Mouse (Mus musculus) myocyte (in vitro differentiated cells): Measurements from ENCODE around the gene Lysmd4. TPM values are rescaled to one million over a fixed set of nuclear protein-coding genes. Genes with fewer than 3 reads are reported as not detected.

ENCODE experiments used
- H3K27me3 ChIP-seq: one replicate; pipeline ENCODE4 v1.6.1; 2011; ENCODE audit not compliant: control insufficient read depth, insufficient read depth, insufficient read length
- H3K36me3 ChIP-seq: one replicate; pipeline ENCODE4 v1.6.1; 2011; ENCODE audit not compliant: control insufficient read depth, insufficient read depth
- H3K4me2 ChIP-seq: one replicate; pipeline ENCODE4 v1.6.1; 2011; ENCODE audit warnings: low read depth, control low read depth
- H3K4me3 ChIP-seq: one replicate; pipeline ENCODE4 v1.5.1; 2011; ENCODE audit warnings: mild to moderate bottlenecking, control low read depth, moderate library complexity
- H3K79me2 ChIP-seq: one replicate; pipeline ENCODE4 v1.6.1; 2011; ENCODE audit not compliant: control insufficient read depth, insufficient read depth
- H3ac ChIP-seq: one replicate; pipeline ENCODE4 v1.6.1; 2011; ENCODE audit not compliant: control insufficient read depth, insufficient read length
- CEBPB ChIP-seq: IDR thresholded peaks from 2 replicates; pipeline ENCODE4 v1.6.1; 2011; ENCODE audit warnings: mild to moderate bottlenecking, moderate library complexity; ENCODE audit not compliant: poor library complexity, insufficient read depth, severe bottlenecking
- E2F4 ChIP-seq: IDR thresholded peaks from one replicate; pipeline ENCODE4 v1.6.1; 2011; ENCODE audit warnings: mild to moderate bottlenecking, control low read depth, moderate library complexity; ENCODE audit not compliant: insufficient read depth
- MAX ChIP-seq: IDR thresholded peaks from one replicate; pipeline ENCODE4 v1.6.1; 2011; ENCODE audit warnings: low read depth, mild to moderate bottlenecking, control low read depth
- MYOD1 ChIP-seq, 3 experiments: IDR thresholded peaks; one replicate each; pipeline ENCODE4 v1.6.1; 2011; ENCODE audit warnings: control low read depth in 2 of 3, low read depth in 2 of 3, mild to moderate bottlenecking in 2 of 3, moderate library complexity in 1 of 3; ENCODE audit not compliant: insufficient read length in 2 of 3, control insufficient read depth in 1 of 3
- MYOG ChIP-seq, 3 experiments: IDR thresholded peaks; one replicate each; pipeline ENCODE4 v1.6.1; 2011; ENCODE audit warnings: control low read depth in 2 of 3, low read depth in 2 of 3, mild to moderate bottlenecking in 2 of 3; ENCODE audit not compliant: insufficient read length in 2 of 3, control insufficient read depth in 1 of 3, insufficient read depth in 1 of 3
- POLR2A ChIP-seq: IDR thresholded peaks from one replicate; pipeline ENCODE4 v1.6.1; 2011; ENCODE audit warnings: low read depth, mild to moderate bottlenecking, control low read depth, moderate library complexity; ENCODE audit not compliant: insufficient read length
- POLR2AphosphoS2 ChIP-seq: IDR thresholded peaks from one replicate; pipeline ENCODE4 v1.6.1; 2011; ENCODE audit warnings: low read depth, control low read depth; ENCODE audit not compliant: insufficient read length
- REST ChIP-seq: IDR thresholded peaks from one replicate; pipeline ENCODE4 v1.6.1; 2011; ENCODE audit warnings: mild to moderate bottlenecking, control low read depth, moderate library complexity; ENCODE audit not compliant: insufficient read depth, insufficient read length
- SRF ChIP-seq: IDR thresholded peaks from one replicate; pipeline ENCODE4 v1.6.1; 2011; ENCODE audit warnings: low read depth; ENCODE audit not compliant: control insufficient read depth, insufficient read length
- TCF12 ChIP-seq: IDR thresholded peaks from one replicate; pipeline ENCODE4 v1.6.1; 2011; ENCODE audit warnings: mild to moderate bottlenecking, control low read depth; ENCODE audit not compliant: poor library complexity, insufficient read depth, severe bottlenecking
- TCF3 ChIP-seq: IDR thresholded peaks from one replicate; pipeline ENCODE4 v1.6.1; 2011; ENCODE audit warnings: low read depth, control low read depth; ENCODE audit not compliant: insufficient read length
- USF1 ChIP-seq: IDR thresholded peaks from one replicate; pipeline ENCODE4 v1.6.1; 2011; ENCODE audit warnings: low read depth, mild to moderate bottlenecking, control low read depth, moderate library complexity
- polyA plus RNA-seq: library from polyadenylated mRNA; unstranded; fragments of >200 nt; fragmentation: generic; extraction: Trizol; gene quantifications from one replicate; pipeline ENCODE4 v1.2.1, GENCODE M21; 2012; ENCODE audit warnings: missing spikeins

Lysmd4 gene
- polyA plus RNA-seq, 1 experiment, result 7.7 TPM

- peak overlapping the region; percentile 34 for H3K4me2 ChIP-seq
- peaks cover 25% of the 10 kb centered on the region for H3K36me3 ChIP-seq
- no peak overlapping the region for H3ac ChIP-seq
- H3K27me3 ChIP-seq, result no peaks in the 10 kb centered on the region
- no peak for TF ChIP-seq REST
- peak; percentile 9 for TF ChIP-seq POLR2A
- no peak for TF ChIP-seq TCF12
- no peak for TF ChIP-seq E2F4
- H3K4me3 ChIP-seq, result no peak overlapping the region
- H3K79me2 ChIP-seq, result peaks cover 86% of the 10 kb centered on the region
Measured at GRCm38 (mm10) chr7:67287456-67287855, 65.1 kb downstream of the Lysmd4 start.

- Histone ChIP-seq H3K4me2 (no peak overlapping the region), H3K36me3 (peaks cover 31% of the 10 kb centered on the region), H3K4me3 (no peak overlapping the region), H3K79me2 (peaks cover 72% of the 10 kb centered on the region), H3ac (no peak overlapping the region), H3K27me3 (no peaks in the 10 kb centered on the region)
- TF ChIP-seq MYOG (IDR thresholded peaks at IDR 0.05; ENCODE audit: control insufficient read depth in 1 of 3, insufficient read depth in 1 of 3, insufficient read length in 2 of 3, low read depth in 2 of 3) (no peak), CEBPB (no peak), TCF12 (no peak), MYOD1 (IDR thresholded peaks at IDR 0.05; ENCODE audit: control insufficient read depth in 1 of 3, insufficient read length in 2 of 3, low read depth in 2 of 3) (no peak), SRF (no peak), USF1 (no peak), REST (no peak), POLR2A (no peak), POLR2AphosphoS2 (no peak), E2F4 (no peak), TCF3 (no peak), MAX (no peak)
Measured at GRCm38 (mm10) chr7:67291356-67291755, 69.0 kb downstream of the Lysmd4 start.

GRCm38 (mm10) chr7:67296419-67296818 is 74.1 kb downstream of the Lysmd4 start:
- Histone ChIP-seq H3K27me3 (no peaks in the 10 kb centered on the region), H3K79me2 (peaks cover 40% of the 10 kb centered on the region), H3ac (no peak overlapping the region), H3K4me2 (no peak overlapping the region), H3K4me3 (no peak overlapping the region), H3K36me3 (peaks cover 20% of the 10 kb centered on the region)
- TF ChIP-seq REST (no peak), MYOG (IDR thresholded peaks at IDR 0.05; ENCODE audit: control insufficient read depth in 1 of 3, insufficient read depth in 1 of 3, insufficient read length in 2 of 3, low read depth in 2 of 3) (no peak), TCF3 (no peak), MYOD1 (IDR thresholded peaks at IDR 0.05; ENCODE audit: control insufficient read depth in 1 of 3, insufficient read length in 2 of 3, low read depth in 2 of 3) (no peak), MAX (no peak), E2F4 (no peak), POLR2A (no peak), SRF (no peak), POLR2AphosphoS2 (no peak), CEBPB (no peak), USF1 (no peak), TCF12 (no peak)

GRCm38 (mm10) chr7:67304937-67305336 is 82.6 kb downstream of the Lysmd4 start:
- Histone ChIP-seq H3K4me2 (no peak overlapping the region), H3ac (no peak overlapping the region), H3K79me2 (peaks cover 56% of the 10 kb centered on the region), H3K36me3 (peaks cover 10% of the 10 kb centered on the region), H3K27me3 (no peaks in the 10 kb centered on the region), H3K4me3 (no peak overlapping the region)
- TF ChIP-seq TCF12 (no peak), E2F4 (no peak), USF1 (no peak), TCF3 (no peak), REST (no peak), POLR2AphosphoS2 (no peak), CEBPB (no peak), POLR2A (no peak), MYOG (IDR thresholded peaks at IDR 0.05; ENCODE audit: control insufficient read depth in 1 of 3, insufficient read depth in 1 of 3, insufficient read length in 2 of 3, low read depth in 2 of 3) (no peak), MAX (no peak), MYOD1 (IDR thresholded peaks at IDR 0.05; ENCODE audit: control insufficient read depth in 1 of 3, insufficient read length in 2 of 3, low read depth in 2 of 3) (no peak), SRF (no peak)

- H3ac ChIP-seq, result no peak overlapping the region
- peaks cover 22% of the 10 kb centered on the region for H3K36me3 ChIP-seq
- H3K27me3 ChIP-seq, result no peaks in the 10 kb centered on the region
- no peak overlapping the region for H3K4me2 ChIP-seq
- no peak for TF ChIP-seq TCF3
- peak; percentile 52; the same call in 1 of the 2 replicates for TF ChIP-seq CEBPB
- no peak for TF ChIP-seq MAX
- TF ChIP-seq MYOG (IDR thresholded peaks at IDR 0.05; ENCODE audit: control insufficient read depth in 1 of 3, insufficient read depth in 1 of 3, insufficient read length in 2 of 3, low read depth in 2 of 3), result no peak
- H3K79me2 ChIP-seq, result peaks cover 78% of the 10 kb centered on the region
- no peak overlapping the region for H3K4me3 ChIP-seq
Measured at GRCm38 (mm10) chr7:67307078-67307477, 84.7 kb downstream of the Lysmd4 start.
